Mouse (Mus musculus) MEL (cell line): ENCODE results near the gene Zfp408. TPM values are rescaled to one million over a fixed set of nuclear protein-coding genes. Genes with fewer than 3 reads are reported as not detected.

Experiments
- DNase-seq: peaks from one replicate; pipeline ENCODE4 v3.0.0; 2011; ENCODE audit warnings: low read depth, low spot score
- H3K27ac ChIP-seq: 2 replicates; pipeline ENCODE4 v1.5.1; 2012; ENCODE audit warnings: low read depth, mild to moderate bottlenecking, control low read depth, low read length, moderate library complexity; ENCODE audit not compliant: control insufficient read depth
- H3K27me3 ChIP-seq, 2 experiments: fragments of 150-350 bp in 1 of 2; sonication (generic) in 1 of 2; 2 replicates each; pipeline ENCODE4 v1.6.1; 2012; ENCODE audit warnings: low read length in 2 of 2, mild to moderate bottlenecking in 2 of 2, improper control_type of control experiment in 1 of 2, moderate library complexity in 1 of 2; ENCODE audit not compliant: insufficient read depth in 2 of 2, control insufficient read depth in 1 of 2
- H3K36me3 ChIP-seq, 2 experiments: 2 replicates each; pipeline ENCODE4 v1.6.1; 2012 to 2014; ENCODE audit warnings: low read length in 2 of 2, improper control_type of control experiment in 1 of 2, inconsistent platforms in 1 of 2, mild to moderate bottlenecking in 1 of 2; ENCODE audit not compliant: insufficient read depth in 2 of 2, control insufficient read depth in 1 of 2
- H3K4me1 ChIP-seq, 2 experiments: fragments of 150-350 bp in 1 of 2; sonication (generic) in 1 of 2; 2 replicates each; pipeline ENCODE4 v1.6.1; 2012; ENCODE audit warnings: low read length in 2 of 2, improper control_type of control experiment in 1 of 2, mild to moderate bottlenecking in 1 of 2; ENCODE audit not compliant: insufficient read depth in 2 of 2, control insufficient read depth in 1 of 2
- H3K4me3 ChIP-seq, 2 experiments: fragments of 150-350 bp in 1 of 2; sonication (generic) in 1 of 2; 2 replicates each; pipeline ENCODE4 v1.5.1; 2012; ENCODE audit warnings: low read depth in 2 of 2, low read length in 2 of 2, mild to moderate bottlenecking in 2 of 2, moderate library complexity in 2 of 2, control low read depth in 1 of 2, improper control_type of control experiment in 1 of 2; ENCODE audit not compliant: control insufficient read depth in 1 of 2, insufficient read depth in 1 of 2
- H3K79me2 ChIP-seq: 2 replicates; pipeline ENCODE4 v1.6.1; 2012; ENCODE audit warnings: mild to moderate bottlenecking, low read length, moderate library complexity; ENCODE audit not compliant: control insufficient read depth, poor library complexity, insufficient read depth
- H3K9ac ChIP-seq: 2 replicates; pipeline ENCODE4 v1.6.1; 2012; ENCODE audit warnings: low read depth, mild to moderate bottlenecking, control low read depth, low read length, moderate library complexity; ENCODE audit not compliant: control insufficient read depth, poor library complexity, severe bottlenecking
- H3K9me3 ChIP-seq: fragments of 150-350 bp; sonication (generic); replicated peaks from 2 replicates; pipeline ENCODE4 v1.6.1; 2012; ENCODE audit warnings: mild to moderate bottlenecking, low read length, improper control_type of control experiment, moderate library complexity; ENCODE audit not compliant: insufficient read depth
- BHLHE40 ChIP-seq: IDR thresholded peaks from 2 replicates; pipeline ENCODE4 v1.6.1; 2012; ENCODE audit warnings: low read depth, mild to moderate bottlenecking, inconsistent platforms, low read length, improper control_type of control experiment, borderline replicate concordance
- CTCF ChIP-seq, 3 experiments: IDR thresholded peaks in 2 of 3; conservative IDR thresholded peaks in 1 of 3; 2 replicates each; pipeline ENCODE4 v1.5.1; 2011 to 2012; ENCODE audit warnings: low read length in 3 of 3, low read depth in 2 of 3, mild to moderate bottlenecking in 2 of 3, improper control_type of control experiment in 1 of 3, inconsistent platforms in 1 of 3, mixed read lengths in 1 of 3, moderate library complexity in 1 of 3; ENCODE audit not compliant: control insufficient read depth in 1 of 3, insufficient read depth in 1 of 3, poor library complexity in 1 of 3, severe bottlenecking in 1 of 3
- EP300 ChIP-seq, 2 experiments: IDR thresholded peaks; 2 replicates each; pipeline ENCODE4 v1.6.1; 2011; ENCODE audit warnings: improper control_type of control experiment in 2 of 2, low read length in 2 of 2, low read depth in 1 of 2, mild to moderate bottlenecking in 1 of 2
- GATA1 ChIP-seq: IDR thresholded peaks from 2 replicates; pipeline ENCODE4 v1.6.1; 2011; ENCODE audit warnings: low read depth, low read length, improper control_type of control experiment
- MAX ChIP-seq: IDR thresholded peaks from 2 replicates; pipeline ENCODE4 v1.6.1; 2011; ENCODE audit warnings: low read length, improper control_type of control experiment
- MYC ChIP-seq: IDR thresholded peaks from 2 replicates; pipeline ENCODE4 v1.6.1; 2011; ENCODE audit warnings: low read depth, mild to moderate bottlenecking, low read length, improper control_type of control experiment, moderate library complexity
- RCOR1 ChIP-seq: IDR thresholded peaks from 2 replicates; pipeline ENCODE4 v1.6.1; 2012; ENCODE audit warnings: low read depth, mild to moderate bottlenecking, inconsistent platforms, low read length, improper control_type of control experiment
- SMC3 ChIP-seq: IDR thresholded peaks from 2 replicates; pipeline ENCODE4 v1.6.1; 2011; ENCODE audit warnings: low read depth, low read length, improper control_type of control experiment
- TAL1 ChIP-seq: IDR thresholded peaks from 2 replicates; pipeline ENCODE4 v1.6.1; 2012; ENCODE audit warnings: mild to moderate bottlenecking, inconsistent platforms, low read length, moderate library complexity, mixed read lengths
- USF1 ChIP-seq: IDR thresholded peaks from 2 replicates; pipeline ENCODE4 v1.6.1; 2014; ENCODE audit warnings: low read depth, mild to moderate bottlenecking, inconsistent platforms, low read length, improper control_type of control experiment, moderate library complexity
- USF2 ChIP-seq, 2 experiments: IDR thresholded peaks; 2 replicates each; pipeline ENCODE4 v1.6.1; 2011 to 2012; ENCODE audit warnings: improper control_type of control experiment in 2 of 2, low read length in 2 of 2, borderline replicate concordance in 1 of 2, inconsistent platforms in 1 of 2, low read depth in 1 of 2, mild to moderate bottlenecking in 1 of 2; ENCODE audit not compliant: insufficient read depth in 1 of 2
- ZKSCAN1 ChIP-seq: IDR thresholded peaks from 2 replicates; pipeline ENCODE4 v1.6.1; 2012; ENCODE audit warnings: low read depth, mild to moderate bottlenecking, inconsistent platforms, low read length, improper control_type of control experiment, moderate library complexity
- ZMIZ1 ChIP-seq: IDR thresholded peaks from 2 replicates; pipeline ENCODE4 v1.6.1; 2012; ENCODE audit warnings: low read depth, mild to moderate bottlenecking, inconsistent platforms, low read length, improper control_type of control experiment, moderate library complexity
- polyA plus RNA-seq, 2 experiments: library from polyadenylated mRNA; stranded (reverse) in 1 of 2; unstranded in 1 of 2; fragments of >175 nt in 1 of 2; fragments of >200 nt in 1 of 2; gene quantifications; 2 replicates each; pipeline versions ENCODE4 v1.2.1 to v1.2.4; 2012; ENCODE audit warnings: low replicate concordance in 2 of 2, low read depth in 1 of 2; ENCODE audit not compliant: insufficient read length in 2 of 2, insufficient read depth in 1 of 2, missing spikeins in 1 of 2
- total RNA-seq: library from RNA; depleted of rRNA; stranded (reverse); fragments of 300-350 nt; gene quantifications from 2 replicates; pipeline ENCODE4 v1.2.3, GENCODE M21; 2012

The Zfp408 gene
- total and polyA plus RNA-seq, 3 experiments = 10.4 to 16.4 TPM; not detected in 1

DNA sequence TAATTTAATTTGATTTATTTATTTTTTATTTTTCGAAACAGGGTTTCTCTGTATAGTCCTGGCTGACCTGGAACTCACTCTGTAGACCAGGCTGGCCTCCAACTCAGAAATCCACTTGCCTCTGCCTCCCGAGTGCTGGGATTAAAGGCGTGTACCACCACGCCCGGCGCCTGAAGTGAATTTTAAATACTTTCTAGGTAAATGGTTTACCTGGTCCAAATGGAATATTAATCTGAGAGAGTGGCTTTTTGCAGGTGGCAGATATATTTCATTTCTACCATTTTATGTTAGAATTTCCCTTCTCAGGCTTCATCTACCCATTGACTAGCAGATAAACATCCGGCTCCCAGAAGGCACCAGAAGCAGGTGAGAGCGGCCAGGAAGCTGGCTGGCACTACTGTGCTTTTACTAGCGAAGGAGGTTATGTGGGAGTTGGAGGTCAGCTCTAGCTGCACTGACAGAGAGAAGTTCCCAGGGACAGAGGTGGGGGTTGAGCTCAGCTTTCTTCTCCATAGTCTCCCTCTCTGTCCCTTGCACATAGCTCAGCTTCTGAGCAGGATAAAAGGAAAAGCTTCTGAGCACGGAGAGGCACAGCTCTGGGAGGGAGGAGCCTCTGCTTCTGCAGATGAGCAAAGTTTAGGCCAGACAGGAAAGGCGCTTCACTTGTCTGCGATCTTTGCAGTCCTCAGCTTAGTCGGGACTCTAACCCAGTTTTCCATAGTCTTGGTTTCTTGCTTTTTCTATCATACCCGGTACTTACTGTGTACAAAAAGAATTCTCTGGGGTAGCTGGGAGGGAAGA is 2.1 kb upstream of the Zfp408 start:
- H3K36me3 ChIP-seq = peaks cover 0 to 4% of the 10 kb centered on the region in 2 experiments
- H3K79me2 ChIP-seq = peaks cover 26% of the 10 kb centered on the region
- no peak overlapping the region for H3K27ac ChIP-seq
- H3K4me3 ChIP-seq = no peak overlapping the region
- DNase-seq = no peak
- no peak overlapping the region for H3K9ac ChIP-seq
- H3K27me3 ChIP-seq = no peaks in the 10 kb centered on the region
- peaks cover 0 to 5% of the 10 kb centered on the region in 2 experiments; a peak in 3 of 4 replicates for H3K4me1 ChIP-seq
- H3K9me3 ChIP-seq = no peaks in the 10 kb centered on the region
- no peak for TF ChIP-seq MYC
- no peak for TF ChIP-seq SMC3
- no peak for TF ChIP-seq ZKSCAN1
- no peak for TF ChIP-seq BHLHE40
- no peak for TF ChIP-seq ZMIZ1
- no peak for TF ChIP-seq TAL1
- TF ChIP-seq CTCF (IDR thresholded peaks at IDR 0.05 in 2 of 3, conservative IDR thresholded peaks at IDR 0.05 in 1 of 3; ENCODE audit: control insufficient read depth in 1 of 3, insufficient read depth in 1 of 3, low read depth in 2 of 3, low read length in 3 of 3, poor library complexity in 1 of 3, severe bottlenecking in 1 of 3) = no peak
- no peak for TF ChIP-seq USF1
- TF ChIP-seq, all 39 proteins: peak for 0

DNA sequence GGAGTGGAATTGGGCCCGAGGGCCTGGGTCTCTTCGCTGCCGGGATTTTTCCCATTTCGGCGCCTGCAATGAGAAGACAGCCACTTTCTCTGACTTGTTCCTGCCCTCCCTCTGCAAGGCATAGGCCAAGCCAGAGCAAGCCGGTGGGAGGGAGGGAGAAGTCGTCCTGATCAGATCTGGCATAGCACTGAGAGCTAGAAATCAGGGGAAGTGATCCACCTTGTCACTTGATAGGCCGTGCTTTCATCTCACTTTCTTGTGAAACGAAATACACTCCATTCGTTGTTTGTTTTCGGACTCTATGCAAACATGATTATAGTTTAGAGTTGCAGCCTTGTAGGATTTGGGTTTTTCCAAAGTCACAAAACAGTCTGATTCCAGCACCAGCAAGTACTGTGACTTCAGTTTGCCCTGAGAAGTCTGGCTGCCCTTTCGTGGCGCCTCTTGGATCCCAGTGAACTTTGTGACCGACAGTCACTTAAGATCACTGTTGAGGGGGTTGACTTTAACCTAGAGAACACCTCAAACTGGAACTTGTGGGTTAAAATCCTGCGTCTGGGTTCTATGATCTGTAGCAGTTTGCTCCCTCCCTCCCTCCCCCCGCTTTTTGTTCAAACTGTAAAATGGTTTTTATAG is 887 bp upstream of the Zfp408 start:
- Histone ChIP-seq H3K36me3 (peaks cover 0 to 4% of the 10 kb centered on the region in 2 experiments; a peak in 3 of 4 replicates), H3K79me2 (peaks cover 26% of the 10 kb centered on the region), H3K9ac (peak overlapping the region; percentile 75), H3K4me1 (peaks cover 0 to 5% of the 10 kb centered on the region in 2 experiments; a peak in 2 of 4 replicates), H3K27me3 (no peaks in the 10 kb centered on the region), H3K27ac (peak overlapping the region; percentile 90), H3K9me3 (no peaks in the 10 kb centered on the region), H3K4me3 (peak overlapping the region; percentile 79 to 83)
- DNase-seq = peak; percentile 88
- no peak for TF ChIP-seq USF2 (IDR thresholded peaks at IDR 0.05; ENCODE audit: borderline replicate concordance in 1 of 2, insufficient read depth in 1 of 2, low read depth in 1 of 2, low read length in 2 of 2)
- peak; percentile 43; the same call in 1 of the 2 replicates for TF ChIP-seq MAX
- TF ChIP-seq TAL1 = no peak
- TF ChIP-seq RCOR1 = 0 out of 2 replicates have a peak, but pooled peaks have one; percentile 45
- 0 out of 4 replicates have a peak, but pooled peaks of 1 of the 2 experiments have one; percentile 34 for TF ChIP-seq EP300 (IDR thresholded peaks at IDR 0.05; ENCODE audit: low read depth in 1 of 2, low read length in 2 of 2)
- peak; percentile 52; the same call in 1 of the 2 replicates for TF ChIP-seq GATA1
- TF ChIP-seq, all 39 proteins: peak for 4
